Mouse (Mus musculus): ENCODE measurements around the gene Ulk3. TPM values are rescaled to one million over a fixed set of nuclear protein-coding genes. Genes with fewer than 3 reads are reported as not detected.

Ulk3 gene
- total RNA-seq, 2 experiments from 2014 or later: 6.0 to 12.9 TPM

DNA sequence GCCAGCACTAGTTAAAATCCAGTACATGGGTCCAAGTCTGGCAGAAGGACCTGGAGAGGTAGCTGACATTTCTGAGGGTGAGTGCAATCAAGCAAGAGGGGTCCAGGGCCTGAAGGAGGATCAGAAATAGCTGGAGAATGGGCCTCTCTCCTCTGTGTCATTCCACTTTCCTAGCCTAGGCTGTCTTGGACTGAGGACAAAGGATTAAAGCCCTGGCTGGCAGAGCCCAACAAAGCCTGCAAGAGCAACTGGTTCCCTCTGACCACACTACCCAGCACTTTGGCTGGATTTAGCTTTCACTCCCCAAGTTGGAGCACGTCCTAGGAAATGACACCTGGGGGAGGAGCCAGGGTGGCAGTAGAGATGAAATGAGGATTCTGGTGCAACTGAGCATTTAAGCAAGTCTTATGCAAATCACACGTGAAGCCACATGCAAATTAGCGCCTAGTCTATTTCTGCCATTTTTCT, 21.1 kb downstream of the Ulk3 start:
- ATAC-seq (replicated peaks; ENCODE audit: poor library complexity, severe bottlenecking): no peak

DNA sequence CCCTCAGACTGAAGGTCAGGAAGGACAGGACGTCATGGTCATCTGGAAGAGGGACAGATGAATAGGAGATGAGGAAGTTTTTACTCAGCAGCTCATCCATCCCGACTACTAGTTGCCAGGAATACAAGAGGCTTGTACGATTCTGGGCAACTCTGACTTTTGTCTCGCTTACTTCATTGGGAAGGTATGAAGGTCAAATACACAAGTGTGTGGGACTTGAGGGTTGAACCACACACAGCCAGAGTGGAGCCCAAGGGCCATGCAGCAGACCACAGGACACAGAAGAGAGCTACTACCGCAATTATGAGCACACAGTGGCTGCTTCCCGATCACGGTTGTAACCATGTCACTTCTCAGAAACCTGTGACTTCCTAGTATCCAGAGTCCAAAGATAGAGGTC, 23.3 kb downstream of the Ulk3 start:
- ATAC-seq (replicated peaks; ENCODE audit: poor library complexity, severe bottlenecking): no peak

DNA sequence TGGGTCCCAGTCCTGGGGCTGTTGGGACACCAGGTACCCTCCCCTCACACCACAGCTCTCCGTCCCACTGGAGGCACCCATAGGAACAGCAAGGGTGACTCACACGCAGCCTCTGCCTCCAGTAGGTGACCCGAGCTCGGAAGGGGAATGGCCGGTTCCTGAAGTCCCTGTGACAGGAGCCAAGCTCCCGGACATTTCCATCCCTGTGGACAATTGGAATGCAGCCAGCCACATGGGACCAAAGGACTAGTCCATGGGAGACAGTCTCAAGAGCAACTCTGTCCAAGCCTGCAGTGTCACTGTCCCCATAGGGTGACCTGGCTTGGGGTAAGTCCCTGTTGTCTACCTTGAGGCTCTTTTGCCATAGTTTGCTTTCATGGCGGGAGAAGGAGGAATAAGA, 24.7 kb downstream of the Ulk3 start:
- ATAC-seq (replicated peaks; ENCODE audit: poor library complexity, severe bottlenecking): no peak

DNA sequence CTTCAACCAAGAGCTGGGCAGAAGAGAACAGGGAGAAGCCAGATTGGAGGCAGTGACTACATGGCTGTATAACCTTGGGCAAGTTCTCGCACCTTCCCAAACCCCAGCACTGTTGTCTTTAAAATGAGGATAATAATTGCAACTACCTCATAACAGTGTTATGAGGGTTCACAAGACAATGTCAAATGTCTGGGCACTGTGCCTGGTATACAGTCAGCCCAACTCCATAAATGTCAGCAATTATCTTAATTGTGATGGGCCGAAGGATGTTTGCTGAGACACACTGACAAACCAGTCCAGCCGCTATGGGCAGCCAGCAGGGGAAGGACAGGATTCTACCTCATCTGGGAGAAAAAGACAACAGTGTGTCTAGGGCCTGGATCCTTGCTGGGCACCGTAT, 25.5 kb downstream of the Ulk3 start:
- no peak for ATAC-seq (replicated peaks; ENCODE audit: poor library complexity, severe bottlenecking)

DNA sequence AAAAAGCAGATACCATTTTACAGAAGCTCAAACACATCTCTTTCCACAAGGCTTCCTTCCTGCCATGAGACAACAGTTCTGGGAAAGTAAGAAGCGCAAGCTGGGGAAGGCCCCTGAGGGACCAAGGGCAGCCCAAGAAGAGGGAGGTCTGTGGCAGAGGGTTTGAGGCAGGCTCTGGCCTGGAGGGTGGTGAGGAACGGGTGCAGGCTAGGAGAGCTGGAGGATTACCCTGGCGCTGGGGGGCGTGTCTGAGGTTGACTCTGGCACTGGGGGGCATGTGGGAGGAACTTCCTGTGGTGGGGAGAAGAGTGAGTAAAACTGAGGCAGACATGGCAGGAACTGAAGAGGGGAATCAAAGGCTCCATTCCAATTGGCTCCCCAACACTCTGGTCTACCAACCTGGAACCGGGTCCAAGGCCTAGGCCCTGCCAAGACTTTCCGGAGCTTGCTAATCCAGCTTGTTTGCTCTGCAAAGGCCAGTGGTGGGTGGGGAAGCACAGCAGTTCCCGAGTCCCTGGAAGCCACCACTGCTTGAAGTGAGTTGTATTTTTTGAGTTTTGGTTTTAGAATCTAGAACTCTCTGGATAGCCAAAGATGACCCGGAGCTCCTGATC, 28.4 kb downstream of the Ulk3 start:
- ATAC-seq (replicated peaks; ENCODE audit: poor library complexity, severe bottlenecking): peak; percentile 62

DNA sequence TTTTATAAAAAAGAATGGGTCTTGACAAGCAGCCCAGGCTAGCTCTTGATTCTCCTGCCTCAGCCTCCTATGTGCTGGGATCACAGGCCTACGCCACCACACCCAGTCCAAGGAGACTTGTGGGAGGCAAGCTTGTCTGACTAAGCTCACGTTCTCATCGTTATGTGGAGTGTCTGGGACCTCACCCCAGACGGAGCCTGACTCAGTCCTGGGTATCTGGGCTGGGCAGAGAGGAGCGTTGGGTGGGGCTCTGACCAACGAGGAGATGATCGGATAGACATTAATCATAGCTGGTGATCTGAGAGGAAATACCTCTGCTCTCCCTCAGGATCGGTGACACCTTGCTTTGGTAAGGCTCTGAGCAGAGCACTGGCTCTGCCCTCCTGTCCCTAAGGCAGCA, 29.6 kb downstream of the Ulk3 start:
- no peak for ATAC-seq (replicated peaks; ENCODE audit: poor library complexity, severe bottlenecking)

DNA sequence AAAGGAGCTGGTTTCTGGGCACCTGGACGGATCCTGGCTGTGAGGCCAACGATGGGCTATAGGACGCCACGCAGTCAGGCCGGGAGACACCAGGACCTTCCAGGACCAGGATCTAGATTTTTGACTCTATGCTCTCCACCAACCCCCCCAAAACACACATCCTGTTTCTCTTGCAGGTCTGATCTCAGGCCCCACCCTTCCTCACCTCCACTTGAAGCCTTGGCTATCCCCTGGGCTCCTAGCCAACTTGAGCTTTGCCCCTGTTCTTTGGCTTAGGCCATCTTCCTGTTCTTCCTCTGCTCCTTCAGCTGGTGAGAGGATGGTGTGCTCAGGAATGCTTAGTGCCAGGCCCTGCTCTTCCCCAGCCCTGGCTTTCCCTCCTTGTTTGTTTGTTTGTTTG, 31.4 kb downstream of the Ulk3 start, which contains the start of gene Lman1l:
Lman1l (minus strand) TSS at position 101 of the 400 bp plus-strand sequence.
- ATAC-seq (replicated peaks; ENCODE audit: poor library complexity, severe bottlenecking): no peak

DNA sequence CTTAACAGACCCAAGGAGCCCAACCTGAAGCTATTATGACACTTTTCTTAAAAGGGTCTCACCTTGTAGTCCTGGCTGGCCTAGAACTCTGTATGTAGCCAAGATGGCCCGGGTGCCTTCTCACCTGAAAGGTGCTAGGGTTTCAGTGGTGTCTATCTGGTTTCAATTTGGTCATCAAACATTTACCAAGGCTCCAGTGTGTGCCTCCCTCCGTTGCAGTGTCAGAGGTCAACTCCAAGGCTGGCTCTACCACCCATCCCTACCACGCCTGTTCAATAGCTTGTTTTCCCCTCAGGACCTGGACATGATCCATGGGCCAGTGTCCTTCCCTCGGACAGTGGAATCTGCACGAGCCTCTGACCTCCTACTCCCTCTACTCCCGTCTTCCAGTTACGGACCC, 35.0 kb downstream of the Ulk3 start:
- ATAC-seq (replicated peaks; ENCODE audit: poor library complexity, severe bottlenecking): no peak

DNA sequence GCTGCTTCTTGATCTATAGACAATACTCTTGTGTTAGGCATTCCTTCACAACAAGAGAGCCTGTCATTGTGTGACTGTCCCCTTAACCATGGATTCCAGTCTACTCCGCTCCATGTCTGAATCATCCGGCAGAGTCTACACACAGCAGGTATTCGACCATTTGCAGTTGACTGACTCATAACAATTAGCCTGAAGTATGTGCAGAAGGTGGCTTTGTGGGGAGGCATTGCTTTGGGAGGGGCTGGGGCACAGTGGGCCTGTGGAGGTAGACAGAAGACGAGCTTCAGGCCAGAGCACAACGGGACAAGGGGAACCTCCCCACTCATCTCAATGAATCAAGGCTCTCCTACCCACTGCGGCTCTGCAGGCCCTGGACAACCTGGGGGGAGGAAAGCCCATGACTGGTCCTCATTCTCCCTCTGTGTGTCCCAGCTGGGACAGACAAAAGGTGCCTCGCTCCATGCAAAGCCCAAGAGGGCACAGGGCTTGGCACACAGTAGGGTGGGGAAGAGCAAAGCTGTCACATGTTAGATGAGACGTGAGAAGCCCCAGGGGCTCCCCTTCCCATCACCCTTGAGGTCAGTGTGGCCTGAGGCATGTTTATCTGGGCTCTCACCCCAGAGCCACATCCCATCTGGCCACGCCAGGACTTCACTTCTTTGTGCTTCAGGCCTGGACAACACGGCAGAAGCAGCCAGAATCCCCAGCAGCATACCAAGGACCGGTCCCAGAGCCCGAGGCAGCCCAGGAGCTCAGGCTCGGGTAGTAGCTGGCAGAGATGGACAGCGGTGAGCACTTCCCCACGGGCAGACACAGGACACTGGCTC, 36.6 kb downstream of the Ulk3 start:
- ATAC-seq (replicated peaks; ENCODE audit: poor library complexity, severe bottlenecking): no peak

DNA sequence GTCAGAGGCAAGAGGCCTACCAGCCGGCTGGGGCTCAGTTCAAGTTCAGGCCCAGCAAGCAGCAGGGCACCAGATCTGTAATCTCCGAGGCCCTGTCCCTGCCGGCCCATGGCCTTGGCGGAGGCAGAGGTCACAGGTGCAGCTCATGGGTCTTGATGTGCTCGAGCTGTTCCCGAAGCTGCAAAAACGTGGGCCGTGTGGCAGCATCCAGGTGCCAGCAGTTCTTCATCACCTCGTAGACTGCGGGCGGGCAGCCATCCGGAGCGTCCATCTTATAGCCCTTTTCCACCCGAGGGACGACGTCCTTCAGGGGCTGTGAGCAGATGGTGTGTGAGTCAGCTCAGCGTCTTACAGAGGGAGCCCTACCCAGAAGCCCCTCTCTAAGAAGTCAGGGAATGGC, 37.9 kb downstream of the Ulk3 start:
- ATAC-seq (replicated peaks; ENCODE audit: poor library complexity, severe bottlenecking): no peak

DNA sequence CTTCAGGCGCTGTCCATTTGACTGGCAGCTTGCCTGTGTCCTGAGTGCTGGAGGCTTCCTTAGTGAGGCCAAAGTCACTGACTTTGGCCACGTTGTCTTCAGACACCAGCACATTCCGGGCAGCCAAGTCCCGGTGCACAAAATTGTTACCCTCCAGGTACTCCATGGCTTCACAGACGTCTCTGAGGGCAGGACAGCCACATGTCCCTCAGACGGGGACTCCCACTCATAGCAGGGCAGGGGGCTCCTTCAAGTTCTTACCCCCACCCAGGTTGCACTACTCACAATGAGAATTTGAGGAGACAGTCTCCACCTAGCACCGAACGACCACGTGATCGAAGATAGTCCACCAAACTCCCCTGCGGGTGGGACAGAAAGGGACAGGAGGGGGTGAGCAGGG, 38.6 kb downstream of the Ulk3 start:
- no peak for ATAC-seq (replicated peaks; ENCODE audit: poor library complexity, severe bottlenecking)

DNA sequence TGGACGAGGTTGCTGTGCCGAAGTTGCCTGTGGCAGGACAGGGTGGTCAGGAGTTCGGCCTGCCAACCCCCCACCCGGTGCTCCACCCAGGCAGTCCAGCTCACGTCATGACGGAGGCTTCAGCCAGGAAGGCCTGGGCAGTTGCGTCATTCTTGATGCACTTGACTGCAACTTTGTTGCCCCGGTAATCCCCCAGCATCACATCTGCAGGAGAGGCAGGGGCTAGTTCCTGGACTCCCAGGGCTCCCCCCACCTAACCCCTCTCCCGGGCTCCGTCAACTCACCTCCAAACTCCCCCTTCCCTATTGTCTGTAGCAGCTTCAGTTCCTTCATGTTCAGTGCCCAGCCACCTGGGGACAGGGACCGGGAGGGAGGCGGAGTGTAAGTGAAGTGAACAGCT, 39.5 kb downstream of the Ulk3 start:
- ATAC-seq (replicated peaks; ENCODE audit: poor library complexity, severe bottlenecking): no peak

DNA sequence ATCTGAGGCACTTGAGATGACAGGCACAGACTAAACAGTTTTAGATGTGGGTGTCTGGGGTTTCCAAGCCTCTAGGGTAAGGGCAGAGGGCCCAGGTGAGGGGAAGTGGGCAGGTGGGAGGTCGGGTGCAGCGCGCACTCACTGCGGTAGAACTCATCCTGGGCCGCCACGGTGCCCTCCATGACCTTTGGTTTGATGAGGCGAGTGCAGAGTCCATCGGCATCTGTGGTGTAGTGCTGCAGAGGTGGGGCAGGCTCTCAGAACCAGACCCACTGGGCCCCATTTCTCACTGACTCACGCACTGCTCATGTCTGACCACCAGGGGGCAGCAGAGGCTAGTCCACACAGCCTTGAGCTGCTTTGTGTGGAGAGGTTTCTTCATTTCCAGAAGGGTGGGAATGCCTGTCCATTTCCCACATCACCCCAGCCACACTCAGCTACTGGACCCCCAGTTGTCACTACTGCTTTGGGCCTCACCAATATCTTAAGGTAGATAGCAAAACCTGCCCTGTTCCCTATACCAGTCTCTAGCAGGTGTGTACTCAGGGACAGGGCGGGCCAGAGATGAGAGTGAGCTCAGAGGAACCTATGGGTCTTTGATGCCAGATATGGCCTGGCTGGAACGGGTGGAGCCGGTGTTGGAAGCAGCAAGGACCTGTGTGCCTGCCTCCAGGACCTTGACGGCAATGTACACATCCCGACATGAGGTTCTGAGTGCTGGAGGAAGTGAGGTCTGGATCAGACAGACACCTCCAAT, 40.0 kb downstream of the Ulk3 start:
- ATAC-seq (replicated peaks; ENCODE audit: poor library complexity, severe bottlenecking): peak; percentile 57

DNA sequence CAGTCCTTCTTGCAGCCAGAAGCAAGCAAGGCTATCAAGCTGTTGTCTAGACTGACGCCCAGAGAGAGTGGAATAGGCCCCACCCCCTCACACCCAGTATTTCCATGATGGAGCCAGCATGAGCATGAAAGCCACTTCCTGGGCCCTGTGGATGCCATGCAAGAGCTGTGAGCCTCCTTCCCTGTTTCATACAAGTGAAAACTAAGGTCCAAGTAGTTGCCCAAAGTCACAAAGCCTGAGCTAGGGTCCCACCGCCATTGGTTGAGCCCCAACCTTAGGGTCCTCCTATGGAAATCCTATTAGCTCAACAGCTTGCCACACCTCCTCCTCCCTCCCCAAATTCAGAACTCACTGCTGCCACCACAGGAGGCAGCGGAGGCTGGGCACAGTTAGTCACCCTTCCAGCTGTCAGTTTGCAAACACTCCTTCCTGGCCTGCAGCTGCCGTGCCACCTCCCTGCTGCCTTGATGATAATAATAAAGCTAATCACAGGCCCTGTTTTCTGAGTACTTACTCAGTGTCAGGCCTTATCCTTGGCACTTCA, 44.3 kb downstream of the Ulk3 start:
- peak; percentile 20 for ATAC-seq (replicated peaks; ENCODE audit: poor library complexity, severe bottlenecking)

DNA sequence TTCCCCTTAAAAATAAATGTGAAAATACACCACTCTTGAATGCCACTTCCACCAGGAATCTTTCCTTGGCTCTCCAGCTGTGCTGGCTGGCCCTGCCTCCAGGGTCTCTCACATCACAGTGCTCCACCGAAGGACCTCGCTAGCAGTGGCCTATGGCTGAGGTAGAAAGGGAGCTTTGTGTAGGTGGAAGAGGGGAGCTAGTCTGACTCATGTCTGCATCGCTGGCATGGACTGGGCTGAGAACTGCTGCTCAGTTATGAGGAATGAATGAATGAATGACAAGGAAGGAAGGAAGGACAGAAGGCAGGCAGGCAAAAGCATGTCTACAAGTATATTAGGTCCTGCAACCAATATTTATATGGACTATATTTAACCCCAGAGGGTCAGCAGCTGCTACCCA, 48.0 kb downstream of the Ulk3 start:
- ATAC-seq (replicated peaks; ENCODE audit: poor library complexity, severe bottlenecking): no peak

DNA sequence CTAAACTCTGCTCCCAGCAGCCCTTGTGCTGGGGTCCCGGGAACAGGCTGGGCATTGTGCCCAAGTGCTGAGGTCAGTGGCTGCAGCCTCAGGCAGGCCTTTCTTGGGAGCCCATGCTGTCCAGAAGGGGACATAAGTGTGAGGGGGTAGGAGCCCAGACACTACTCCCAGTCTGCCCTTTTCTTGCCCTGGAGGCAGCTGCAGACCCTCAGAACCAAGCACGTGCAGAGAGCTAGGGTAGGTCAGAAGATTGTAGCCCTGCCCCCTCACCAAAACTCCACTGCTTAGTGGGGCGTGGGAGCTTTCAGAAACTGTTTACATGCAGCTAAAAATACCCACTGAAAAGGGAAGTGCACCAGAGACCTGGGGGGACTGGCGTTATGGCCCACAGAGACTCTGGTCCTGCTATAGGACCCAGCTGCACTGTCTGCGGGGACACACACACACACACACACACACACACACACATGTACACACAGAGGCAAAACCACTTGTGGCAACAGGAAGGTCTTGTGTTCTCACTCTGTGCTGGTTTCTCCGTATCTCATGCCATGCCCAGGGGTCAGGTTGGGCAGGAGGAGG, 48.6 kb downstream of the Ulk3 start:
- peak; percentile 63 for ATAC-seq (replicated peaks; ENCODE audit: poor library complexity, severe bottlenecking)

DNA sequence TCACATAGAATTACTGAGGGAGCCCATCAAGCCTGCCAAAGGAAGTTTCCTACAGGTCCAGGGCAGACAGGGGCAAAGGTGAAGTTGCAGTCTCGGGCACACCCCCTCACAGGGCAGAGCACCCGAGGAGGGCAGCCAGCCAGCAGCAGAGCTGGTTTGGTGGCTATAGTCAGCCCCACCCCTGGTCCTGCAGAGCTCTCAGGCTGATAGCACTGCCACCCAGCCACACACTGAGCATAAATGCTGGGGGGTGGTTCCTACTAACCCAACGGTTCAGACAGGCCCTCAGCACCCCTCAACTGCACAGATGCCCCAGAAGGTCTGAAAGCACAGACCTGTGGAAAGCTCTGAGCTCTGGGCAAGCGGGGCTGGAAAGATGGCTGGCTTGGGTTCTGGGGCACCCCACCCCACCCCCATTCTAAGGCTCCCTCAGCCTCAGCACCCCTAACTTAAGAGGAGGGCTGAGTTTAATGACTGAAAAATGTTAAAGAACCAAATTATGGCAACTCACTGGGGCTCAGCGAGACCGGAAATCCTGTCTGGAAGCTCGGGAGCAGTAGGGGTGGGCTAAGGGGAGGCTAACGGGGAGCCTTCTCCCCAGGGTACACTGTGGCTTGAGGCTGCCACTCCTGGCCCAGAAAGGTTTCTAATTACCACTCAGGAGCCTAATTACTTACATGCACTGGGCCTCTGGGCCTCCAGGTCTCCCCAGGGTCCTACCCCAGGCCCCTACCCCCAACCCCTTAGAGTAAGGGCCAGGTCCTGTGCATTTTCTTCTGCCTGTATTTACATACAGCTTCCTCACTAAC, 49.6 kb downstream of the Ulk3 start:
- ATAC-seq (replicated peaks; ENCODE audit: poor library complexity, severe bottlenecking): no peak

DNA sequence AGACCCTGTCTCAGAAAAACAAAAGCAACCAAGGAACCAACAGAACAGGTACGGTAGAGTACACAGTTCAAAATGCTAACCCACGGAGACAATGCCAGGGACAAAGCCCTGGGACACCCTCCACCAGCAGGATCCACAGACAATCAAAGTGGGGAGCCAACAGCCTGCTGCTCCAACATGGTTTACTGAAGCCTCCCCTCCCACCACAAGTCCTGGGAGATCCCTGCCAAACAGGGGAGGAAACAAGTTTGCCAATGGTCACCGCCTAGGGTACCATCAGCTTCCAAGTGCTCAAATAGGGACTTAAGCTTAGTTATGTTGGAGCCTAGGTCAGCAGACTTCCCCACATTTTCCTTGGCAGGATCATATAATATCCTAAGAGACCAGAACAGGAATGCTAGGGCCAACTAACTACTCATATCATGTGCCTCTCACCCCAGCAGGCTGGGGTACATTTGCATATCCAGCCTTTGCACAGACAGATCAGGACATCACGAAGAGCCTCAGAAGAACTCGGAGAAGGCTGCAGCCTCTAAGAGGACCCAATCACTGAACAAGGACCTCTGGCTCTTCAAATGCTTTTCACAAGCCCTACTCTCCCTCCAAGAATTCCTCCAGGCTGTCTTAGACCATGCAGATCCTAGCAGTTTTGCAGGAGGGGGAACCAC, 50.5 kb downstream of the Ulk3 start:
- ATAC-seq (replicated peaks; ENCODE audit: poor library complexity, severe bottlenecking): no peak

DNA sequence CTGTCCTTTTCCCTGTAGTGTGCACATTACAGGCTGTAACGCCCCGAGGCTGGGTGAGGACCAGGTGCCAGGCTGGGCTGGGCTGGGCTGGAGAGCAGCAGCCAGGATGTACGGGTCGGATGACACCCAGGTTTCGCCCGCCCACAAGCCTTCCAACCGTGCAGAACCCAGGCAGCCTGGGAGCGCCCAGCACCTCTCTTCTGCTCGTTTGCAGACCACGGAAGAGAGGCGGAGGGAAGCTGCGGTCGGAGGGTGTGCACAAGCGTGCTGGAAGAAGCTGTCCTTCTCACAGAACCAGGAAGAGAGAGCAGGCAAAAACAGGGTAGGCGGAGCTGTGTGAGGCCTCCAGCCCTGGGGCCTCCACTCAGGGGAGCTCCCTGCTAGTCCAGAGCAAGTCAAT, 51.1 kb downstream of the Ulk3 start:
- ATAC-seq (replicated peaks; ENCODE audit: poor library complexity, severe bottlenecking): peak; percentile 69
